22 mouse cellular contexts compared by ENCODE assay signal in genomic region chr3:52295688-52296087, GRCm38 (mm10).
"Had no signal": no experiment of that assay in that cellular context is flagged by ENCODE, and none has a peak within 500 bp of the region (broad histone marks: within the 10 kb centered on the region; RNA-seq: fewer than 3 reads in every experiment).

No protein-coding gene starts in this region.

- H3K4me2 ChIP-seq: limb, embryonic 13.5 days; liver, embryonic 12.5 days; liver, embryonic 15.5 days; lung, embryonic 15.5 days; midbrain, embryonic 13.5 days had no signal

- H3K27me3 ChIP-seq: limb, embryonic 13.5 days; liver, embryonic 12.5 days; liver, embryonic 15.5 days; lung, embryonic 15.5 days; midbrain, embryonic 13.5 days had no signal

- H3K36me3 ChIP-seq: limb, embryonic 10.5 days; limb, embryonic 13.5 days; liver, embryonic 12.5 days; liver, embryonic 15.5 days; lung, embryonic 15.5 days; midbrain, embryonic 10.5 days; midbrain, embryonic 13.5 days had no signal

- H3K4me3 ChIP-seq: limb, embryonic 10.5 days; limb, embryonic 13.5 days; liver, embryonic 12.5 days; liver, embryonic 15.5 days; lung, embryonic 15.5 days; megakaryocyte, embryonic 14.5 days; midbrain, embryonic 10.5 days; midbrain, embryonic 13.5 days had no signal

- DNase-seq: kidney, postnatal 10 days; kidney, postnatal 36 days; liver; lung, adult 18-20 months; lung, postnatal 10 days; lung, postnatal 36 days; right cerebral cortex, adult 18-20 months; right cerebral cortex, postnatal 14 days; right cerebral cortex, postnatal 4 days; thymus, adult 2 months; thymus, postnatal 14 days; thymus, postnatal 4 days had no signal

- H3K27ac ChIP-seq: limb, embryonic 10.5 days; limb, embryonic 13.5 days; liver, embryonic 12.5 days; liver, embryonic 15.5 days; lung, embryonic 15.5 days; midbrain, embryonic 10.5 days; midbrain, embryonic 13.5 days; stomach, postnatal 0 days had no signal

- H3K9ac ChIP-seq: limb, embryonic 13.5 days; liver, embryonic 12.5 days; liver, embryonic 15.5 days; lung, embryonic 15.5 days; midbrain, embryonic 13.5 days had no signal

- ATAC-seq: liver, embryonic 12.5 days; midbrain, embryonic 13.5 days; midbrain, embryonic 16.5 days had no signal

- H3K9me3 ChIP-seq: limb, embryonic 10.5 days; limb, embryonic 13.5 days; liver, embryonic 12.5 days; liver, embryonic 15.5 days; lung, embryonic 15.5 days; megakaryocyte, embryonic 14.5 days; midbrain, embryonic 10.5 days; midbrain, embryonic 13.5 days had no signal
